Mouse (Mus musculus) hindlimb bud, embryonic 11.5 days (tissue): ENCODE results near the gene Nrf1.

Experiments
- DNase-seq: peaks from one replicate; pipeline ENCODE4 v3.0.0-alpha.2; 2012; ENCODE audit warnings: low read depth, low spot score; ENCODE audit errors: extremely low spot score

Gene Nrf1

GRCm38 (mm10) chr6:30078938-30079529, 31.2 kb downstream of the Nrf1 start:
- no peak for DNase-seq

- DNase-seq: no peak
Observed at GRCm38 (mm10) chr6:30081339-30081738, 33.6 kb downstream of the Nrf1 start.

GRCm38 (mm10) chr6:30083307-30083706, 35.5 kb downstream of the Nrf1 start:
- DNase-seq: no peak

GRCm38 (mm10) chr6:30085351-30085750, 37.6 kb downstream of the Nrf1 start:
- DNase-seq: no peak

GRCm38 (mm10) chr6:30091221-30091620, 43.4 kb downstream of the Nrf1 start:
- DNase-seq: no peak

- no peak for DNase-seq
Observed at GRCm38 (mm10) chr6:30092816-30093215, 45.0 kb downstream of the Nrf1 start.

GRCm38 (mm10) chr6:30101773-30102415, 54.1 kb downstream of the Nrf1 start:
- no peak for DNase-seq

GRCm38 (mm10) chr6:30106091-30106490, 58.3 kb downstream of the Nrf1 start:
- DNase-seq: no peak

GRCm38 (mm10) chr6:30107456-30107855, 59.7 kb downstream of the Nrf1 start:
- DNase-seq: no peak

- no peak for DNase-seq
Observed at GRCm38 (mm10) chr6:30109820-30110502, 62.2 kb downstream of the Nrf1 start.

GRCm38 (mm10) chr6:30112349-30113132, 64.8 kb downstream of the Nrf1 start:
- DNase-seq: no peak

GRCm38 (mm10) chr6:30114101-30114500, 66.3 kb downstream of the Nrf1 start:
- DNase-seq: no peak

- DNase-seq: no peak
Observed at GRCm38 (mm10) chr6:30121152-30121551, 73.4 kb downstream of the Nrf1 start.

GRCm38 (mm10) chr6:30121600-30121999, 73.8 kb downstream of the Nrf1 start:
- peak; percentile 16 for DNase-seq

- no peak for DNase-seq
Observed at GRCm38 (mm10) chr6:30123391-30123790, 75.6 kb downstream of the Nrf1 start.

GRCm38 (mm10) chr6:30126060-30126459, 78.3 kb downstream of the Nrf1 start:
- DNase-seq: no peak

- DNase-seq: no peak
Observed at GRCm38 (mm10) chr6:30126766-30127165, 79.0 kb downstream of the Nrf1 start.

- DNase-seq: no peak
Observed at GRCm38 (mm10) chr6:30132399-30132798, 84.6 kb downstream of the Nrf1 start.

- no peak for DNase-seq
Observed at GRCm38 (mm10) chr6:30135590-30135989, 87.8 kb downstream of the Nrf1 start.

GRCm38 (mm10) chr6:30137227-30137626, 89.4 kb downstream of the Nrf1 start:
- DNase-seq: no peak

- DNase-seq: no peak
Observed at GRCm38 (mm10) chr6:30139329-30140045, 91.7 kb downstream of the Nrf1 start.
